Mouse (Mus musculus): ENCODE data around the gene Wdr25. TPM values are rescaled to one million over a fixed set of nuclear protein-coding genes. Genes with fewer than 3 reads are reported as not detected.

Gene Wdr25
- total and polyA plus RNA-seq, 3 experiments, result 8.3 to 12.4 (median 10.8) TPM

DNA sequence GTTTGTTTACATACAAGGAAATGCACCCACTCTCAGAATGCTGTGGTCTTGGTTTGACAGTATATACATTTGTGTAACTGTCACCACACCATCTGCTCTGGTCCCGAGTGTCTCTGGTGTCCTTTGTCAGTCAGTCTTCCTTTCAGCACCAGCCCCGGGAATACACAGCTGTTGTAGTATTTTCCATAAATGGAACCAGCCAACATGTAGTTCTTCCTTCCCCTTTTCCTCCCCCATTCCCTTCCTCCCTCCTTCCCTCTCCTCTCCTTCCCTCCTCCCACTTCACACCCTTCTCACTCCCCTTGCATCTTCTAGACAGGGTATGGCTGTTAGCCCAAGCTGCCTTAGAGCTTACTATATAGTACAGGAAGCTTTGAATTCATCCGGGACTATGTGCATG is 36.0 kb downstream of the Wdr25 start:
- in situ Hi-C loops (cut with MboI; ENCODE audit: low pct_ligation_motif_present, low pct_unique_long_range_greater_than_20kb, low sequenced_read_pairs) (no loop called here), dilution Hi-C loops (cut with MboI; ENCODE audit: extremely low pct_ligation_motif_present, extremely low pct_unique_long_range_greater_than_20kb, low sequenced_read_pairs) (no loop called here)
- no peak overlapping the region for H3K27ac ChIP-seq (ENCODE audit: insufficient read depth, low read depth)
- no peaks in the 10 kb centered on the region for H3K27me3 ChIP-seq (replicated peaks)
- H3K79me2 ChIP-seq (replicated peaks; ENCODE audit: control insufficient read depth, extremely low read depth, insufficient read depth, poor library complexity, severe bottlenecking), result no peaks in the 10 kb centered on the region
- H3K4me1 ChIP-seq (ENCODE audit: control insufficient read depth in 1 of 2, insufficient read depth in 2 of 2), result peaks cover 0 to 11% of the 10 kb centered on the region in 2 experiments; a peak in 2 of 4 replicates
- no peak overlapping the region for H3K4me3 ChIP-seq (replicated peaks in 1 of 3; ENCODE audit: low read depth in 2 of 3, low read length in 2 of 3, poor library complexity in 1 of 3)
- DNase-seq (ENCODE audit: extremely low read depth), result no peak
- no peak overlapping the region for H3K4me2 ChIP-seq (ENCODE audit: insufficient read depth, low read depth, poor library complexity, severe bottlenecking)
- no peaks in the 10 kb centered on the region for H3K9me3 ChIP-seq (replicated peaks; ENCODE audit: low read length)
- H3K9ac ChIP-seq (ENCODE audit: insufficient read depth, low read depth), result no peak overlapping the region
- peaks cover 0 to 48% of the 10 kb centered on the region in 2 experiments for H3K36me3 ChIP-seq (replicated peaks in 1 of 2; ENCODE audit: control insufficient read depth in 1 of 2, insufficient read depth in 1 of 2, low read length in 1 of 2)
- TF ChIP-seq TBP (conservative IDR thresholded peaks at IDR 0.05; ENCODE audit: low read depth, low read length) (no peak), USF2 (conservative IDR thresholded peaks at IDR 0.05; ENCODE audit: low read depth, low read length) (no peak), USF1 (IDR thresholded peaks at IDR 0.05; ENCODE audit: low read depth, low read length) (no peak), POLR2AphosphoS2 (IDR thresholded peaks at IDR 0.05; ENCODE audit: low read depth, low read length) (no peak), CHD2 (IDR thresholded peaks at IDR 0.05; ENCODE audit: low read length) (no peak), ZNF384 (IDR thresholded peaks at IDR 0.05; ENCODE audit: low read depth, low read length) (no peak), RCOR1 (conservative IDR thresholded peaks at IDR 0.05; ENCODE audit: low read depth, low read length) (no peak), RAD21 (IDR thresholded peaks at IDR 0.05; ENCODE audit: low read depth, low read length) (no peak), KAT2A (IDR thresholded peaks at IDR 0.05; ENCODE audit: insufficient replicate concordance, low read length) (no peak), MXI1 (IDR thresholded peaks at IDR 0.05; ENCODE audit: low read depth, low read length) (no peak), PAX5 (IDR thresholded peaks at IDR 0.05; ENCODE audit: low read length) (no peak)

DNA sequence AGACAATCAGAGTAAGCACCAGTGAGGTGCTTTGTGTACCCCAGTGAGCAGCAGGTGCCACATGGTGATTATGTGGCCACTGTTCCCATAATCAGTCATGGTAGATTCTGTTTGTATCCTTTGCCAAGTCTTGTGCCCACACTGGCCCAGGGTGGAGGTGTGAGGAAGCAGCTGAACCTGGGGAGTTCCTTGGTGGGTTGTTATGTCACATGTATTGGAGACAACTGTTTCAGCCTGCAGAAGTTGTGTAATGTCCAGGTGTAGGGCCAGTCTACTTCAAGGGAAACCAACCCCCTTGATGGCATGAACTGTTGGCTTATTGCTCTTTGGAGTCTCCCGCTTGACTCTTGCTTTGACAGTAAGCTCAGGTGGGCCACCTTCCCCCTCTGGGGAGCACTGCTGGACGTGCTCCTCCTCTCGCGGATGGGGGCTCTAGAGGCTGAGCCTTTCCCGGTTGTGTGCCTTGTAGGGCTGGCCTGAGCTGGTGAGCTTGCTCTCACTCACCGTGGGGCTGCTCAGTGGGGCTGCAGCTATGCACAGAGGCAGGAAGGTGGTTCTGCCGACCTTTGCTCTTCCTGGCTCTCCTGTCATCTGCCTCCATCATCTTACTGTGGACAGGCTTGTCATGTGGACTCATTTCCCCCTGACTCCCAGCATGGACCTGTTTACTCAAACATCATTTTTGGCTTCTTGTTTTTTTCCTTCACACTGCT is 38.1 kb downstream of the Wdr25 start:
- Histone ChIP-seq H3K27ac (ENCODE audit: insufficient read depth, low read depth) (no peak overlapping the region), H3K27me3 (replicated peaks) (no peaks in the 10 kb centered on the region), H3K79me2 (replicated peaks; ENCODE audit: control insufficient read depth, extremely low read depth, insufficient read depth, poor library complexity, severe bottlenecking) (no peaks in the 10 kb centered on the region), H3K36me3 (replicated peaks in 1 of 2; ENCODE audit: control insufficient read depth in 1 of 2, insufficient read depth in 1 of 2, low read length in 1 of 2) (peaks cover 0 to 42% of the 10 kb centered on the region in 2 experiments), H3K9me3 (replicated peaks; ENCODE audit: low read length) (no peaks in the 10 kb centered on the region), H3K4me1 (ENCODE audit: control insufficient read depth in 1 of 2, insufficient read depth in 2 of 2) (peaks cover 0 to 13% of the 10 kb centered on the region in 2 experiments; a peak in 2 of 4 replicates), H3K4me3 (replicated peaks in 1 of 3; ENCODE audit: low read depth in 2 of 3, low read length in 2 of 3, poor library complexity in 1 of 3) (no peak overlapping the region), H3K4me2 (ENCODE audit: insufficient read depth, low read depth, poor library complexity, severe bottlenecking) (no peak overlapping the region), H3K9ac (ENCODE audit: insufficient read depth, low read depth) (no peak overlapping the region)
- TF ChIP-seq MAX (IDR thresholded peaks at IDR 0.05; ENCODE audit: low read length), result no peak
- TF ChIP-seq UBTF (IDR thresholded peaks at IDR 0.05; ENCODE audit: low read depth, low read length), result no peak
- no peak for TF ChIP-seq EP300 (IDR thresholded peaks at IDR 0.05; ENCODE audit: low read length)
- no peak for TF ChIP-seq MXI1 (IDR thresholded peaks at IDR 0.05; ENCODE audit: low read depth, low read length)
- no peak for TF ChIP-seq ZC3H11A (IDR thresholded peaks at IDR 0.05; ENCODE audit: low read depth, low read length)
- no peak for TF ChIP-seq GABPA (IDR thresholded peaks at IDR 0.05; ENCODE audit: insufficient replicate concordance, low read depth, low read length)
- TF ChIP-seq POLR2AphosphoS2 (IDR thresholded peaks at IDR 0.05; ENCODE audit: low read depth, low read length), result no peak
- TF ChIP-seq ELF1 (IDR thresholded peaks at IDR 0.05; ENCODE audit: low read depth, low read length), result no peak
- no peak for TF ChIP-seq ZMIZ1 (IDR thresholded peaks at IDR 0.05; ENCODE audit: low read depth, low read length)
- TF ChIP-seq ETS1 (conservative IDR thresholded peaks at IDR 0.05; ENCODE audit: low read depth, low read length), result no peak
- TF ChIP-seq MEF2A (IDR thresholded peaks at IDR 0.05; ENCODE audit: borderline replicate concordance, low read depth, low read length), result no peak
- no peak for TF ChIP-seq CHD2 (IDR thresholded peaks at IDR 0.05; ENCODE audit: low read length)
- TF ChIP-seq RCOR1 (conservative IDR thresholded peaks at IDR 0.05; ENCODE audit: low read depth, low read length), result no peak
- TF ChIP-seq SIN3A (IDR thresholded peaks at IDR 0.05; ENCODE audit: low read length), result no peak
- TF ChIP-seq RAD21 (IDR thresholded peaks at IDR 0.05; ENCODE audit: low read depth, low read length), result no peak
- no peak for TF ChIP-seq MYC (IDR thresholded peaks at IDR 0.05; ENCODE audit: low read depth, low read length)
- TF ChIP-seq MAFK (IDR thresholded peaks at IDR 0.05; ENCODE audit: insufficient replicate concordance, low read length), result no peak
- TF ChIP-seq NRF1 (IDR thresholded peaks at IDR 0.05; ENCODE audit: low read depth, low read length), result no peak
- no peak for TF ChIP-seq USF2 (conservative IDR thresholded peaks at IDR 0.05; ENCODE audit: low read depth, low read length)
- no peak for TF ChIP-seq BHLHE40 (IDR thresholded peaks at IDR 0.05; ENCODE audit: low read depth, low read length)
- in situ Hi-C loops (cut with MboI; ENCODE audit: low pct_ligation_motif_present, low pct_unique_long_range_greater_than_20kb, low sequenced_read_pairs) (no loop called here), dilution Hi-C loops (cut with MboI; ENCODE audit: extremely low pct_ligation_motif_present, extremely low pct_unique_long_range_greater_than_20kb, low sequenced_read_pairs) (no loop called here)
- DNase-seq (ENCODE audit: extremely low read depth), result no peak
